Mouse (Mus musculus) lung, adult 2 months (tissue): Measurements from ENCODE around the gene Klk1b8.

Experiments
- CTCF ChIP-seq: fragments of 200-500 bp; IDR thresholded peaks from 2 replicates; pipeline ENCODE4 v1.5.1; 2011; ENCODE audit warnings: mild to moderate bottlenecking, low read length, control low read depth; ENCODE audit not compliant: insufficient read depth
- POLR2A ChIP-seq: fragments of 200-500 bp; IDR thresholded peaks from 2 replicates; pipeline ENCODE4 v1.6.1; 2011; ENCODE audit warnings: low read depth, mild to moderate bottlenecking, control low read depth, low read length, borderline replicate concordance; ENCODE audit errors: extremely low read depth

DNA sequence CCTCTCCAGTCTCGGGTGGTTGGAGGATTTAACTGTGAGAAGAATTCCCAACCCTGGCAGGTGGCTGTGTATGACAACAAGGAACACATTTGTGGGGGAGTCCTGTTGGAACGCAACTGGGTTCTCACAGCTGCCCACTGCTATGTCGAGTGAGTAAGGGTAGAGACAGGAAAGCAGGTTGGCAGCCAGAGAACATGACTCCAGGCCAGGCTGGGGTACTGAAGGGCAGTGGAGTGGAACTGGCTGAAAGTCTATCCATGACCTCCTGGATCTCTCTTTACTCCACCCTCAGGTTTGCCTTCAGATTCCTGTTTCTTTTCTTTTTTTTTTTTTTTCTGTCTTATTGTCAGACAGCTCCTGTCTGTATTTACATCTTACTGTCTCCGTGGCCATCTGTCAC is 2.2 kb downstream of the Klk1b8 start:
- no peak for TF ChIP-seq CTCF
- TF ChIP-seq POLR2A, result no peak
